In the genomic region with DNA sequence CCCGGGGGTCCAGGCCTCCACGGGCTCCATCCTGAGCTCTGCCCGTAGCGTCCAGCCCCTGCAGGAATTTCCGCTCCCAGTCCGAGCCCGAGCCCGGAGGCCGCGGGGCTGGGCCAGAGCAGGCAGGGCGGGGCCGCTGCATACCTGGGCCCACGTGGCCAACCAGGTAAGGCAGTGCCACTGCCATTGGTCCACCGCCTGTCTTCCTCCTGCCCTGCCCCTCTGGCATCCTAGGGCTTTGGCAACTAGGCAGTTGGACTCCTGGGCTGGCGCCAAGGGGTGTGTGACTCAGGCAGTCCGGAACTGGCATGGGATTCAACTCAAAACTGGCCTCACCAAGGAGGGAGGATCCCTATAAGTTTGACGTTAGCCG, we compare ENCODE assay signal across 8 mouse cellular contexts. TPM values are rescaled to one million over a fixed set of nuclear protein-coding genes. Genes with fewer than 3 reads are reported as not detected.
DNase-seq lines count a peak whose midpoint lies in the region; TF ChIP-seq lines count a peak whose summit lies in the region.

A gene (minus strand): TSS at position 121 of the 373 bp plus-strand sequence.

- no peak for TF ChIP-seq CTCF in lung, adult 2 months (IDR thresholded peaks at IDR 0.05; ENCODE audit: insufficient read depth, low read length)
- TF ChIP-seq CTCF in testis, adult 2 months (IDR thresholded peaks at IDR 0.05; ENCODE audit: control insufficient read depth, insufficient read depth, insufficient replicate concordance, low read depth, low read length) = no peak

- intact Hi-C loops in left cerebral cortex, postnatal 14 days (cut with DNase I) = no loop called here

- DNase-seq in left cerebral cortex, postnatal 14 days (ENCODE audit: low spot score in 2 of 2) = peak; percentile 28 to 37
- DNase-seq in left cerebral cortex, adult 11 months (ENCODE audit: low spot score) = no peak
- DNase-seq in cerebellum, postnatal 25 days = peak; percentile 76 to 89
- peak; percentile 97 for DNase-seq in heart, adult 11 months
- peak; percentile 97 for DNase-seq in kidney, adult 11 months
- DNase-seq in lung, adult 2 months = peak; percentile 90
- no peak for DNase-seq in right cerebral cortex, postnatal 25 days

- no peaks in the 10 kb centered on the region for H3K36me3 ChIP-seq in testis, adult 2 months (ENCODE audit: control insufficient read depth, insufficient read depth, low read length)

- peak; percentile 45; the same call in 1 of the 2 replicates for TF ChIP-seq POLR2A in lung, adult 2 months (IDR thresholded peaks at IDR 0.05; ENCODE audit: borderline replicate concordance, extremely low read depth, low read depth, low read length)
- no peak for TF ChIP-seq POLR2A in testis, adult 2 months (IDR thresholded peaks at IDR 0.05; ENCODE audit: control insufficient read depth, low read depth, low read length)

- 2% methylated on average over 18 of the region's 18 CpGs for WGBS in lung, adult 2 months

- 0 out of 2 replicates have a peak, but pooled peaks cover 4% of the 10 kb centered on the region for H3K4me1 ChIP-seq in lung, adult 2 months (ENCODE audit: control insufficient read depth, insufficient read depth, low read length)
- peaks cover 11% of the 10 kb centered on the region for H3K4me1 ChIP-seq in testis, adult 2 months (ENCODE audit: control insufficient read depth, insufficient read depth, low read length)

- no peak within 1 kb of the TSS for H3K27ac ChIP-seq in testis, adult 2 months (ENCODE audit: control insufficient read depth, insufficient read depth, low read depth, low read length)

- H3K4me3 ChIP-seq in lung, adult 2 months (replicated peaks; ENCODE audit: extremely low read depth, low read depth, low read length) = peak within 1 kb of the TSS; percentile 69
- H3K4me3 ChIP-seq in testis, adult 2 months (ENCODE audit: control insufficient read depth, low read depth, low read length) = peak within 1 kb of the TSS; percentile 4

- no peaks in the 10 kb centered on the region for H3K27me3 ChIP-seq in testis, adult 2 months (ENCODE audit: control insufficient read depth, insufficient read depth, low read length)

RNA-seq across cellular contexts. Expression of the gene that starts here (rescaled TPM):
- total RNA-seq in left cerebral cortex, postnatal 14 days (2021) = under 1 TPM in 1 of 2 experiments, not detected in 1; 0.24 TPM
- polyA plus RNA-seq in lung, adult 2 months (2012; rRNA removed) = 13.8 and 15.8 TPM in 2 replicates
- polyA plus RNA-seq in testis, adult 2 months (2012; rRNA removed) = 0.88 and 1.2 TPM in 2 replicates

Comparison
In these comparisons a context has a peak if more than half of its experiments do, and no peak if none do; other contexts are left out.
1. Peak in DNase-seq in left cerebral cortex, postnatal 14 days; RNA of the gene not detected or under 1 TPM.
2. DNase-seq: peak in cerebellum, postnatal 25 days (2 of 2), heart, adult 11 months (single experiment), kidney, adult 11 months (single experiment) and lung, adult 2 months (single experiment); none in left cerebral cortex, adult 11 months (single experiment) and right cerebral cortex, postnatal 25 days (single experiment).